Mouse (Mus musculus): ENCODE data around the gene Dap. TPM values are rescaled to one million over a fixed set of nuclear protein-coding genes. Genes with fewer than 3 reads are reported as not detected.

Dap gene
- total RNA-seq, 1 experiment from 2014 or later = 103 TPM

- ATAC-seq (replicated peaks in 1 of 2; ENCODE audit: insufficient read depth in 1 of 2, low FRiP score in 2 of 2, low TSS enrichment in 1 of 2, low read depth in 1 of 2, poor library complexity in 2 of 2, severe bottlenecking in 2 of 2) = peak; percentile 60 to 79; a peak in 3 of 4 replicates
These were observed 91.6 kb downstream of the Dap start for GRCm38 (mm10) chr15:31315630-31316231.

GRCm38 (mm10) chr15:31317056-31317805 is 93.1 kb downstream of the Dap start:
- no peak for ATAC-seq (replicated peaks in 1 of 2; ENCODE audit: insufficient read depth in 1 of 2, low FRiP score in 2 of 2, low TSS enrichment in 1 of 2, low read depth in 1 of 2, poor library complexity in 2 of 2, severe bottlenecking in 2 of 2)

GRCm38 (mm10) chr15:31318158-31318955 is 94.2 kb downstream of the Dap start:
- peak; percentile 18 to 30; a peak in 2 of 4 replicates for ATAC-seq (replicated peaks in 1 of 2; ENCODE audit: insufficient read depth in 1 of 2, low FRiP score in 2 of 2, low TSS enrichment in 1 of 2, low read depth in 1 of 2, poor library complexity in 2 of 2, severe bottlenecking in 2 of 2)

- ATAC-seq (replicated peaks in 1 of 2; ENCODE audit: insufficient read depth in 1 of 2, low FRiP score in 2 of 2, low TSS enrichment in 1 of 2, low read depth in 1 of 2, poor library complexity in 2 of 2, severe bottlenecking in 2 of 2) = no peak
These were observed 94.9 kb downstream of the Dap start for GRCm38 (mm10) chr15:31319046-31319445.

GRCm38 (mm10) chr15:31320598-31321377 is 96.7 kb downstream of the Dap start:
- no peak for ATAC-seq (replicated peaks in 1 of 2; ENCODE audit: insufficient read depth in 1 of 2, low FRiP score in 2 of 2, low TSS enrichment in 1 of 2, low read depth in 1 of 2, poor library complexity in 2 of 2, severe bottlenecking in 2 of 2)

GRCm38 (mm10) chr15:31323684-31324083 is 99.6 kb downstream of the Dap start:
- no peak for ATAC-seq (replicated peaks in 1 of 2; ENCODE audit: insufficient read depth in 1 of 2, low FRiP score in 2 of 2, low TSS enrichment in 1 of 2, low read depth in 1 of 2, poor library complexity in 2 of 2, severe bottlenecking in 2 of 2)

Other genes starting within 250 kb of the Dap start
- gene Ankrd33b, start 143.4 kb downstream of the Dap start, total RNA-seq (2017) = 7.3 and 7.4 TPM in 2 replicates
- gene Ropn1l, start 229.4 kb downstream of the Dap start, total RNA-seq (2017) = 3.4 TPM in 1 of 2 replicates, not detected in the other